Mouse (Mus musculus): ENCODE measurements around the gene Ism1. TPM values are rescaled to one million over a fixed set of nuclear protein-coding genes. Genes with fewer than 3 reads are reported as not detected.

The Ism1 gene
- polyA plus RNA-seq, 1 experiment from 2014 or later, result 7.3 TPM

DNA sequence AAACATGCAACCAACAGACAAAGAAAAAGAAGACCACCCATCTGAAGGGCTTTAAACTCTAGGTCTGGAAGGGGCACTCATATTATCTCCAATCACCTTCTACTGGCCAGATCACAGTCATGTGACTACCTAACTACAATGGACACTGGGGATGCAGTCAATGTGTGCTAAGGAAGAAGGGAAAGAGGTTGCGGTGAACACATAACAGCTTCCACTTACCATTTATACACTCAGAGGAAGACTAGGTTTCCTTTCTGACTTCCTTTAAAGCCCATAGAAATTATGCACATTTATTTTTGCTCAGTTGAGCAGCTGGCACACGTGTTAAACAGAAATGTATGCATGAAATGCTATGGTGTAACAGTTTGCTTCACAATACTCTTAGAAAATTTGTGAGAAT, 5.6 kb upstream of the Ism1 start:
- H3K4me1 ChIP-seq (ENCODE audit: control insufficient read depth, insufficient read depth, low read length), result 0 out of 2 replicates have a peak, but pooled peaks cover 2% of the 10 kb centered on the region
- no peak overlapping the region for H3K4me3 ChIP-seq (ENCODE audit: low read length)
- no peak overlapping the region for H3K4me2 ChIP-seq (replicated peaks; ENCODE audit: low read depth, low read length)
- peaks cover 3% of the 10 kb centered on the region; the same call in 1 of the 2 replicates for H3K27me3 ChIP-seq (ENCODE audit: control insufficient read depth, insufficient read depth, low read length)
- H3K9me3 ChIP-seq (ENCODE audit: control insufficient read depth, low read length), result no peaks in the 10 kb centered on the region
- no peak overlapping the region for H3K27ac ChIP-seq (ENCODE audit: low read depth, low read length)
- 67% methylated on average over 2 of the region's 2 CpGs for WGBS
- H3K36me3 ChIP-seq (ENCODE audit: control insufficient read depth, insufficient read depth, low read length), result no peaks in the 10 kb centered on the region
- H3K9ac ChIP-seq (ENCODE audit: low read depth, low read length), result no peak overlapping the region
- ATAC-seq (ENCODE audit: low FRiP score, low TSS enrichment), result no peak

- Histone ChIP-seq H3K27me3 (ENCODE audit: control insufficient read depth, insufficient read depth, low read length) (peaks cover 3% of the 10 kb centered on the region; the same call in 1 of the 2 replicates), H3K4me3 (ENCODE audit: low read length) (peak overlapping the region; percentile 89), H3K36me3 (ENCODE audit: control insufficient read depth, insufficient read depth, low read length) (no peaks in the 10 kb centered on the region), H3K9me3 (ENCODE audit: control insufficient read depth, low read length) (no peaks in the 10 kb centered on the region), H3K27ac (ENCODE audit: low read depth, low read length) (peak overlapping the region; percentile 84), H3K4me2 (replicated peaks; ENCODE audit: low read depth, low read length) (peak overlapping the region; percentile 96), H3K9ac (ENCODE audit: low read depth, low read length) (peak overlapping the region; percentile 88), H3K4me1 (ENCODE audit: control insufficient read depth, insufficient read depth, low read length) (0 out of 2 replicates have a peak, but pooled peaks cover 2% of the 10 kb centered on the region)
- peak; percentile 83 for ATAC-seq (ENCODE audit: low FRiP score, low TSS enrichment)
- under 1% methylated on average over 52 of the region's 52 CpGs for WGBS
These were observed 764 bp upstream of the Ism1 start for GRCm38 (mm10) chr2:139677065-139677762.

DNA sequence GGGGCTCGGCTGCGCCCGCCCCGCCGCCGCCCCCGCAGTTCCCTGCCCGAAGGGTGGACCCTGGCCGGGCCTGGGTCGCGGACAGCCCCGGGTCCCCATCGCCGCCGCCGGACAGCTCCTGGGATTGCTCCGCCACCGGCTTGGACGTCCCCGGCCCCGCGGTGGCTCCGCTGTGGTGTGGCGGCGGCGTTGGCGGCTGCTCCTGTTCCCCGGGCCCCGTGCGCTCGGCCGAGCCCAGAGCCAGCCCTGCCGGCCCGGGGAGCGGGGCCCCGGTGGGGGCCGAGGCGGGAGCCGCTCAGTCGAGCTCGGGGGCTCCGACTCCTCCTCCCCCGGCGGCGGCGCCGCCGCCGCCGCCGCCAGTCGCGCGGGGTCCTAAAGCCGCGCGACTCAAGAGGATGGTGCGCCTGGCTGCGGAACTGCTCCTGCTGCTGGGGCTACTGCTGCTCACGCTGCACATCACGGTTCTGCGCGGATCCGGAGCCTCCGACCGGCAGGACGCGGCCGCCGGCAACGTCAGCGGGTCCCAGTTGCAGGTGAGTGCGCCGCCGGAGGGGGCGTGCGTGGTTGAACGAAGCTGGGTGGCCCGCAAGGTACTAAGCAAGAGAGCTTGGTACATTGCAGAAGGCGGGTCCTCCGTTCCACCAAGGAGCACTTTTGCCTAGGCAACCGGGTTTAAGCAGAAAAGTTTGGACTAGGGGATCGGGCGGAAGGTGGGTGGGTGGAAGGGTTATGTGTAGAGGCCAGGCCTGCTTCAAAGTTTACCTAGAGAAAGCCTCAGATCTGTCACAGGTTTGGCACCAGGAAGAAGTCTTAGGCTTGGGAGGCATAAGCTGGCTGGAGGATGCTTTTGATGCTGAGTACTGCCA, 530 bp downstream of the Ism1 start:
- H3K4me1 ChIP-seq (ENCODE audit: control insufficient read depth, insufficient read depth, low read length), result 0 out of 2 replicates have a peak, but pooled peaks cover 2% of the 10 kb centered on the region
- peak overlapping the region; percentile 88 for H3K9ac ChIP-seq (ENCODE audit: low read depth, low read length)
- no peaks in the 10 kb centered on the region for H3K9me3 ChIP-seq (ENCODE audit: control insufficient read depth, low read length)
- peak overlapping the region; percentile 84 for H3K27ac ChIP-seq (ENCODE audit: low read depth, low read length)
- H3K4me3 ChIP-seq (ENCODE audit: low read length), result peak overlapping the region; percentile 89
- H3K27me3 ChIP-seq (ENCODE audit: control insufficient read depth, insufficient read depth, low read length), result peaks cover 3% of the 10 kb centered on the region; the same call in 1 of the 2 replicates
- peak overlapping the region; percentile 96 for H3K4me2 ChIP-seq (replicated peaks; ENCODE audit: low read depth, low read length)
- under 1% methylated on average over 79 of the region's 84 CpGs for WGBS
- peak; percentile 84 for ATAC-seq (ENCODE audit: low FRiP score, low TSS enrichment)
- H3K36me3 ChIP-seq (ENCODE audit: control insufficient read depth, insufficient read depth, low read length), result no peaks in the 10 kb centered on the region

GRCm38 (mm10) chr2:139682540-139682939, 4.6 kb downstream of the Ism1 start:
- no peaks in the 10 kb centered on the region for H3K27me3 ChIP-seq (ENCODE audit: control insufficient read depth, insufficient read depth, low read length)
- no peak overlapping the region for H3K4me3 ChIP-seq (ENCODE audit: low read length)
- WGBS, result 85% methylated on average over 3 of the region's 3 CpGs

DNA sequence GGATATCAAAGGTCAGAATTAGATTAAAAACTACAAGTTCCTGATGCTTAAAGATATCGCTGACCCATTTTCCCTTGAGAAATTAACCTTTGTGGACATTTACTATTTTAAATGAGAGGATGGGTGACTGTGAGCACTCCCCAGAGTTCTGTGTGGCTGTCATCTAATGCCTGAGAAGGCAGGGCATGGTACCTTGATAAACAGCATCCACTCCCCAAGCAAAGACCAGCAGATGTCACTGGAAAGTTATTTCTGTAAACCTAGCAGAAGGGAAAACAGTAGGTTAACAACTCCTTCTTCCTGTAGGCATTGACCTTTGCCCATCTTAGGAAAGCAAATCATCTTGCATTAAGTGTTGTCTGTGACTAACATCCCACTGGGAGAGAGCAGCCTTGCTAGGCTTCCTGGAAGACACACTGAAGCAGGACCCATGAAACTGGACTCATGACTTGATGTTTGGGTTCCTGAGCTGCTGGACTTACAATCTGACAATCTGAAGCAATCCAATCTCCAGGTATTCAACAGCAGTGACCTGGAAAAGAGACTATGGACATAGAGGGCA, 11.5 kb downstream of the Ism1 start:
- Histone ChIP-seq H3K4me2 (replicated peaks; ENCODE audit: low read depth, low read length) (no peak overlapping the region), H3K27me3 (ENCODE audit: control insufficient read depth, insufficient read depth, low read length) (no peaks in the 10 kb centered on the region), H3K4me1 (ENCODE audit: control insufficient read depth, insufficient read depth, low read length) (no peaks in the 10 kb centered on the region), H3K9me3 (ENCODE audit: control insufficient read depth, low read length) (no peaks in the 10 kb centered on the region), H3K9ac (ENCODE audit: low read depth, low read length) (no peak overlapping the region), H3K36me3 (ENCODE audit: control insufficient read depth, insufficient read depth, low read length) (no peaks in the 10 kb centered on the region), H3K27ac (ENCODE audit: low read depth, low read length) (no peak overlapping the region), H3K4me3 (ENCODE audit: low read length) (no peak overlapping the region)
- whole genome bisulfite sequencing, result 38% methylated on average over 1 of the region's 1 CpGs
- ATAC-seq (ENCODE audit: low FRiP score, low TSS enrichment), result peak; percentile 77

More at GRCm38 (mm10) chr2:139682540-139682939, 4.6 kb downstream of the Ism1 start:
- H3K9ac ChIP-seq (ENCODE audit: low read depth, low read length), result no peak overlapping the region
- no peak overlapping the region for H3K27ac ChIP-seq (ENCODE audit: low read depth, low read length)
- H3K4me2 ChIP-seq (replicated peaks; ENCODE audit: low read depth, low read length), result no peak overlapping the region
- no peaks in the 10 kb centered on the region for H3K36me3 ChIP-seq (ENCODE audit: control insufficient read depth, insufficient read depth, low read length)
- no peaks in the 10 kb centered on the region for H3K4me1 ChIP-seq (ENCODE audit: control insufficient read depth, insufficient read depth, low read length)
- H3K9me3 ChIP-seq (ENCODE audit: control insufficient read depth, low read length), result no peaks in the 10 kb centered on the region
- no peak for ATAC-seq (ENCODE audit: low FRiP score, low TSS enrichment)

DNA sequence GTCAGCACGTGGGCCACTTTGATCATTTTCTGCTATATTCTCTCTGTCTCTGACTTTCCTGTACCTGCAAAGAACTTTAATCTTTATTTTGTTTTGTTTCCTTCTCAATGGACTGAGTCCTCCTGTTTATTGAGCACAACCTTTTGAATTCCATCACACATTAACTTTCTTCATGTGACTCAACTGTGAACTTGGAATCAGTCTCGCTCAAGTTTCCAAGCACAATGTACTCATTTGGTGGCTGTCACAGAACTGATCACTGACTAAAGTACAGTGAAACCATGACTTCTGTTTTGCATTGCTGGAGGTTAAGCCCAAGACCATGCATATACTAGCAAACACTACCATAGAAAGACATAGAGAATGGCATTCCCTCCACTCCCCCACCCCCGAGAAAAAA, 15.5 kb downstream of the Ism1 start:
- Histone ChIP-seq H3K27me3 (ENCODE audit: control insufficient read depth, insufficient read depth, low read length) (no peaks in the 10 kb centered on the region), H3K36me3 (ENCODE audit: control insufficient read depth, insufficient read depth, low read length) (no peaks in the 10 kb centered on the region), H3K4me2 (replicated peaks; ENCODE audit: low read depth, low read length) (no peak overlapping the region), H3K9me3 (ENCODE audit: control insufficient read depth, low read length) (no peaks in the 10 kb centered on the region), H3K4me3 (ENCODE audit: low read length) (no peak overlapping the region), H3K27ac (ENCODE audit: low read depth, low read length) (no peak overlapping the region), H3K4me1 (ENCODE audit: control insufficient read depth, insufficient read depth, low read length) (no peaks in the 10 kb centered on the region), H3K9ac (ENCODE audit: low read depth, low read length) (no peak overlapping the region)
- no peak for ATAC-seq (ENCODE audit: low FRiP score, low TSS enrichment)
- WGBS, result 84% methylated on average over 3 of the region's 3 CpGs

- Histone ChIP-seq H3K27me3 (ENCODE audit: control insufficient read depth, insufficient read depth, low read length) (no peaks in the 10 kb centered on the region), H3K4me3 (ENCODE audit: low read length) (no peak overlapping the region), H3K4me1 (ENCODE audit: control insufficient read depth, insufficient read depth, low read length) (no peaks in the 10 kb centered on the region), H3K9ac (ENCODE audit: low read depth, low read length) (no peak overlapping the region), H3K4me2 (replicated peaks; ENCODE audit: low read depth, low read length) (no peak overlapping the region), H3K9me3 (ENCODE audit: control insufficient read depth, low read length) (no peaks in the 10 kb centered on the region), H3K27ac (ENCODE audit: low read depth, low read length) (no peak overlapping the region), H3K36me3 (ENCODE audit: control insufficient read depth, insufficient read depth, low read length) (no peaks in the 10 kb centered on the region)
- no peak for ATAC-seq (ENCODE audit: low FRiP score, low TSS enrichment)
- 71% methylated on average over 5 of the region's 5 CpGs for WGBS
These were observed 16.7 kb downstream of the Ism1 start for GRCm38 (mm10) chr2:139694638-139695037.

DNA sequence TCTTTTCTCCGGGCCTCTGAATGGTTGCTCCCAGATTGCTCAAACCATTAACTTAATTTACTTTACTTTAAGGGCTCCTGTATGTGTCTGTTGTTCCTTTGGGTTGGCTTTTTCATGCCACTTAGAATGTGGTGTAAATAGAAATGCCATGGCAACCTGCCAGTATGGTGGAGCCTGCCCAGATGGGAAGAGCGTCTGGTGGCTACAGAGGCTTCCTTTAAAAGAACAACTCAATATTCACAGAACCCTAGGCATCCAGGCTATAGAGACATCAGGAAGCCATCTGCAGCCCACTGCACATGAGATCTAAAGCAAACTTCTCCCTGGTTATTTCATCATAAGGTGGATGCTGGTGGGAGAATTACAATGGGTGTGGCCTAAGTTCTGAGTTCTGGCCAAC, 18.6 kb downstream of the Ism1 start:
- 0 out of 2 replicates have a peak, but pooled peaks cover 3% of the 10 kb centered on the region for H3K36me3 ChIP-seq (ENCODE audit: control insufficient read depth, insufficient read depth, low read length)
- no peak overlapping the region for H3K4me2 ChIP-seq (replicated peaks; ENCODE audit: low read depth, low read length)
- H3K4me1 ChIP-seq (ENCODE audit: control insufficient read depth, insufficient read depth, low read length), result no peaks in the 10 kb centered on the region
- H3K27ac ChIP-seq (ENCODE audit: low read depth, low read length), result no peak overlapping the region
- no peak overlapping the region for H3K9ac ChIP-seq (ENCODE audit: low read depth, low read length)
- ATAC-seq (ENCODE audit: low FRiP score, low TSS enrichment), result no peak
- H3K4me3 ChIP-seq (ENCODE audit: low read length), result no peak overlapping the region
- peaks cover 5% of the 10 kb centered on the region; the same call in 1 of the 2 replicates for H3K9me3 ChIP-seq (ENCODE audit: control insufficient read depth, low read length)
- WGBS, result 54% methylated on average over 2 of the region's 2 CpGs
- H3K27me3 ChIP-seq (ENCODE audit: control insufficient read depth, insufficient read depth, low read length), result no peaks in the 10 kb centered on the region
